Mouse (Mus musculus) liver, embryonic 14.5 days (tissue): ENCODE measurements at regions not wholly inside any gene's neighbourhood (a gene's known extent, or its start where the extent isn't known, plus 50 kb on each side); places are given as distances from the start of the nearest gene placed in this dataset.

Experiments
- CTCF ChIP-seq: IDR thresholded peaks from 2 replicates; pipeline ENCODE4 v1.5.1; 2016; ENCODE audit warnings: antibody characterized with exemption, low read depth, control low read depth
- EP300 ChIP-seq: IDR thresholded peaks from 2 replicates; pipeline ENCODE4 v1.6.1; 2016; ENCODE audit warnings: antibody characterized with exemption, low read depth

DNA sequence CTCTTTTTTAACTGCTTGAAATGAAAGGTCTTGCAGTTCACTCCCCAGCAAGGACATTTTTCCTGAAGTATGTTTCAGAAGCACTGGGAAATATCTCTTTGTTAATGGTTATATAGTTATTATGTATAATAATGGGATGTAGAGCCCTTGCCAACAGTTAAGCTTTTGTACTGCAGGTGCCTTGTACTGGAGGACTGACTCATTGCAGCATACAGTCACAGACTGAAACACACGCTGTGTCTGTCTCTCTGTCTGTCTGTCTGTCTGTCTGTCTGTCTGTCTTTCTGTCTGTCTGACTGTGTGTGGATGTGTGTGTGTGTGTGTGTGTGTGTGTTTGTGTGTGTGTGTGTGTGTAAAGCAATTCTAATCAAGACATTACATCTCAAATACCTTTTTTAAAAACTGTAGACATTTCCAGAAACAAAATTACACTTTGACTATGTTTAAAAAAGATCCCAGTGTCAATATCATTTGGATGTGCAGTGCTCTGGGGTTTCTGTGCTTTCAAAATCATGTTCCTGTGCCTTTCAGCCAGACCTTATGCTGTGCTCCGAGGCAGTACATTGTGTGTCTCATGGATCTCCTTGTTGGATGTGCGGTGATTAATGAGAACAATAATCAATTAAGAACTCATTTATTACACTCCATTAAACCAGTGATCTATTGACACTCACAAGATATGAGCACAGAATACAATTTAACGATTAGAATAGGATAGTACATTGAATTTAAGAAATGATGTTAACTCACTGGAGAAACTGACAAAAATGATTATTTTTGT, 299.5 kb downstream of the Arl6ip6 start:
- TF ChIP-seq EP300: no peak
- TF ChIP-seq CTCF: no peak
